Mouse (Mus musculus) hindbrain, embryonic 15.5 days (tissue): ENCODE measurements at regions not wholly inside any gene's neighbourhood (a gene's known extent, or its start where the extent isn't known, plus 50 kb on each side); places are given as distances from the start of the nearest gene placed in this dataset.
"Not testable (repeated sequence)": the region's sequence is repeated elsewhere in the genome, so short reads cannot be mapped to it uniquely, and the experiment has no call there.

Experiments
- ATAC-seq: fragments of 200-750 bp; cut with Nextera tagmentation; 2 replicates; pipeline ENCODE4 v1.8.0; 2017; ENCODE audit warnings: low read depth, moderate number of reproducible peaks, moderate TSS enrichment; ENCODE audit not compliant: low FRiP score
- H3K27ac ChIP-seq: fragments of 300-500 bp; sonication (generic); replicated peaks from 2 replicates; pipeline ENCODE4 v1.5.1; 2015; ENCODE audit warnings: mild to moderate bottlenecking, inconsistent platforms
- H3K27me3 ChIP-seq: fragments of 300-500 bp; sonication (generic); 2 replicates; pipeline ENCODE4 v1.6.1; 2015; ENCODE audit warnings: control low read depth, inconsistent platforms
- H3K36me3 ChIP-seq: fragments of 300-500 bp; sonication (generic); 2 replicates; pipeline ENCODE4 v1.6.1; 2015; ENCODE audit warnings: control low read depth, inconsistent platforms
- H3K4me1 ChIP-seq: fragments of 300-500 bp; sonication (generic); replicated peaks from 2 replicates; pipeline ENCODE4 v1.6.1; 2015; ENCODE audit warnings: control low read depth, inconsistent platforms
- H3K4me2 ChIP-seq: fragments of 300-500 bp; sonication (generic); 2 replicates; pipeline ENCODE4 v1.6.1; 2015; ENCODE audit warnings: moderate library complexity, mild to moderate bottlenecking, inconsistent platforms
- H3K4me3 ChIP-seq: fragments of 300-500 bp; sonication (generic); 2 replicates; pipeline ENCODE4 v1.5.1; 2015; ENCODE audit warnings: mild to moderate bottlenecking, inconsistent platforms
- H3K9ac ChIP-seq: fragments of 300-500 bp; sonication (generic); 2 replicates; pipeline ENCODE4 v1.6.1; 2015; ENCODE audit warnings: inconsistent platforms
- H3K9me3 ChIP-seq: fragments of 300-500 bp; sonication (generic); 2 replicates; pipeline ENCODE4 v1.6.1; 2016; ENCODE audit warnings: control low read depth, inconsistent platforms
- WGBS: fragments of 180-500 bp; shearing (Covaris S2); methylation state at CpG from one replicate; pipeline ENCODE4 v1.1.7; 2015; 5-methylcytosine and 5-hydroxymethylcytosine counted together

DNA sequence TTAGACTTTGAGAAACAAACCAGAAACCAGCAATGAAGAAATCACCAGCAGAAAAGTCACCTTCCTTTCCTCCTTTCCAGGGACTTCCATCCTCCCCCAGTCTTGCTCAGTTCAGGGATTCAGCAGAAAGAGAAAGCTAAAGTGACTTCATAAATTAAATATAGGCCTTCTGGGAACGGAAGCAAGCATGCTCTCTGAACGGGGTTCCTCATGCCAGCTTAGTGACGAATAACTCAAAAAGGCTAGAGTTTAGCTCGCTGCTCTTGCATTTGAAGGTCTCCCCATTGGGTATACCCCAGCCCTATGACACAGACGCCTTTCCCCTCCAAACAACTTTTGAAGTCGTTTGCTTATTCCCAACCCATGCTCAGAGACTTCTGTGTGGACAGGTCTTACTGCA, 252.8 kb downstream of the Fgf9 start:
- Histone ChIP-seq H3K9me3 (no peaks in the 10 kb centered on the region), H3K27ac (no peak overlapping the region), H3K36me3 (no peaks in the 10 kb centered on the region), H3K4me1 (no peaks in the 10 kb centered on the region), H3K4me3 (no peak overlapping the region), H3K4me2 (no peak overlapping the region), H3K9ac (no peak overlapping the region), H3K27me3 (no peaks in the 10 kb centered on the region)
- ATAC-seq = no peak
- WGBS = 87% methylated on average over 6 of the region's 6 CpGs

DNA sequence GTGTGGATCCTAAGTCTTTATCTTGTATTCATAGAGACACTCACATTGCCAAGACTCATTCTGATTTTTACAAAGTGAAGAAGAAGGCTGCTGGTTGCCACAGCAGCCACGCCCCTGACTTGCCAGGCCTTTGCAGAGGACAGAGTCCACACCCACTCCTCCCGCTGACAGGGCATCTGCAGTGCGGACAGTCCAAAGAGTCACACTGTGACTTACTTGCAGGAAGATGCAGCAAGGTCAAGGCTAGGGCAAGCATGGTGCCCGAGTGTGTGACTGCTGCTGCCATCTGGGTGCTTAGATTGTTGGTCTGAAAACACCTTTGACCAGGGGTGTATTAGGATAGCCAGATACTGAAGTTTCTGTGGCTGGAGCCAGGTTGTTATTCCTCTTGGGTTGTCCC, 252.1 kb downstream of the Fgf9 start:
- no peak for ATAC-seq
- Histone ChIP-seq H3K4me3 (no peak overlapping the region), H3K36me3 (no peaks in the 10 kb centered on the region), H3K4me1 (no peaks in the 10 kb centered on the region), H3K4me2 (no peak overlapping the region), H3K27ac (no peak overlapping the region), H3K9me3 (no peaks in the 10 kb centered on the region), H3K27me3 (no peaks in the 10 kb centered on the region), H3K9ac (no peak overlapping the region)
- WGBS = 58% methylated on average over 4 of the region's 4 CpGs

DNA sequence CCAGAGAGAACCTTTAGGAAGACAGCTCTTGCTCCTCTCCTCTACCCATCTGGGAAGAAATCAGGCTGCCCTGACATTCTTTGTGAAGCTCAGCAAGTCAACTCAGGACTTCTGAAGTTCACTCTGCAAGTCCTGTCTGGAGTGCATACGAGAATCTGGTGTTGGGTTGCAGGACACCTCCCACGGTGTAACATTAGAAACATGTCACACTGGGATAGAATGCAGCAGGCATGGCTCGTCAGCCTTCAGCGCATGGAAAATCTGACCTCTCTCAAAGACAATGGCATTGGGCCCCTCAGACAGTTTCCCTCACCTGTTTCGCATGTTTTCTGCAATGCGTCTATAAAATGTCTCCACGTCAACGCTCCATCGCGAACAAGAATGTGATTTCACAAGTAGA, 251.5 kb downstream of the Fgf9 start:
- 64% methylated on average over 10 of the region's 10 CpGs for WGBS
- Histone ChIP-seq H3K4me2 (no peak overlapping the region), H3K27me3 (no peaks in the 10 kb centered on the region), H3K9me3 (no peaks in the 10 kb centered on the region), H3K27ac (no peak overlapping the region), H3K4me1 (no peaks in the 10 kb centered on the region), H3K36me3 (no peaks in the 10 kb centered on the region), H3K4me3 (no peak overlapping the region), H3K9ac (no peak overlapping the region)
- no peak for ATAC-seq

DNA sequence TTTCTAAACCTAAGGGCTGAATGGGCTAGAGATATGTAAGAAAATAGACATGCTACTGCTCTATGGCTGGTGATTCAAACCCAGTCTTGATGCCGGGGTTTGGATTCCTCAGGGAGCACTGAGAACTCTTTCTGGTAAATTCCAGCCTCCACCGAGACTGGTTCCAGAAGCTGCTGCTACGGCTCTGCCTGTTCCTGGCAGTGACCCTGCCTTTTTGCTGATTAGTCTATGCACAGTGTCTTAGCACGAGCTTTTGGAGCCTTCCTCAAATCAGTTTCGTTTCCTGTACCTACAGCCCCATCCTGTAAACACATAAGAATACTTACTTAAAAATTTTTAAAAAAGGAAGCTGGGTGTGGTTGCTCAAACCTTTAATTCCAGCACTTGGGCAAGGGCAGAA, 250.9 kb downstream of the Fgf9 start:
- 84% methylated on average over 5 of the region's 5 CpGs for WGBS
- Histone ChIP-seq H3K27me3 (no peaks in the 10 kb centered on the region), H3K9ac (no peak overlapping the region), H3K9me3 (no peaks in the 10 kb centered on the region), H3K36me3 (no peaks in the 10 kb centered on the region), H3K27ac (no peak overlapping the region), H3K4me1 (no peaks in the 10 kb centered on the region), H3K4me3 (no peak overlapping the region), H3K4me2 (no peak overlapping the region)
- no peak for ATAC-seq

DNA sequence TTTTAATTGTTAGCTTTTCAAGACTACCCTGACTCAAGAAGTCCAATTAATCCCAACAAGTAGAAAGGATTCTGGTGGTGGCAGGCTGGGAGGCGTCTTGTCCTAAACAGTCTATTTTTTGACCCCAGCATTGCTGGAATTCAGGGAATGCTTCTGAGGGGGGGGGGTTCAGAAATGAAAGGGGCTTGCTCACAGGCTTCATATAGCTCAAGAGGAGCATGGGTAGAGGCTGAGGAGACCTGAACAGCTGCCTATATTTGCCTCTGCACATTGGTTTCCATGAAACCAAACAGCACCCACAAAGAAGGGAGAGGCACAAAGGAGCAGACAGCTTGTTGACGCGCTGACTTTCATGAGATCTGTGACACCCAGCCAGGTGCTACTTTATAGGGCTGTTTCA, 247.3 kb downstream of the Fgf9 start:
- Histone ChIP-seq H3K4me3 (no peak overlapping the region), H3K27ac (no peak overlapping the region), H3K27me3 (no peaks in the 10 kb centered on the region), H3K36me3 (no peaks in the 10 kb centered on the region), H3K9me3 (no peaks in the 10 kb centered on the region), H3K4me1 (no peaks in the 10 kb centered on the region), H3K9ac (no peak overlapping the region), H3K4me2 (no peak overlapping the region)
- no peak for ATAC-seq
- WGBS = 91% methylated on average over 3 of the region's 3 CpGs

DNA sequence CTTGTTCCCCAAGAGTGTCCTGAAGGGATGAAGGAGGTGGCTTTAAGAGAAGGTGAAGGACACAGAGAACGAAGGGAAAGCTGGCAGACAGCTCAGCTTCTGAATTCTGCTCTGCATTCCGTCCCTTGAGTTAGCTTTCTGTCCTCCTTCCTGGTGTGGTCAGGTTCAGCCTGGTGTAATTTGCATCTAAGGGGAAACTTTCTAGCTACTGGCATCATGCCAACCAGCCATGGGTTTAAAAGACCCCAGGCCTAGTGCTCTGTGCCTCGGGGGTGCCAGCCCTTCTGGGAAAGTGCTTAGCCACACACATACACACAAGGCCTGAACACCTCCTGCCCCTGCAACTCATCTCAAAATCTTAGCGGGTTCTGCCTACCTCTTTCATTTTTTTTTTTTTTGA, 246.9 kb downstream of the Fgf9 start:
- Histone ChIP-seq H3K4me2 (no peak overlapping the region), H3K4me1 (no peaks in the 10 kb centered on the region), H3K9me3 (no peaks in the 10 kb centered on the region), H3K36me3 (no peaks in the 10 kb centered on the region), H3K27me3 (no peaks in the 10 kb centered on the region), H3K27ac (no peak overlapping the region), H3K4me3 (no peak overlapping the region), H3K9ac (no peak overlapping the region)
- ATAC-seq = no peak
- 61% methylated on average over 4 of the region's 4 CpGs for WGBS

DNA sequence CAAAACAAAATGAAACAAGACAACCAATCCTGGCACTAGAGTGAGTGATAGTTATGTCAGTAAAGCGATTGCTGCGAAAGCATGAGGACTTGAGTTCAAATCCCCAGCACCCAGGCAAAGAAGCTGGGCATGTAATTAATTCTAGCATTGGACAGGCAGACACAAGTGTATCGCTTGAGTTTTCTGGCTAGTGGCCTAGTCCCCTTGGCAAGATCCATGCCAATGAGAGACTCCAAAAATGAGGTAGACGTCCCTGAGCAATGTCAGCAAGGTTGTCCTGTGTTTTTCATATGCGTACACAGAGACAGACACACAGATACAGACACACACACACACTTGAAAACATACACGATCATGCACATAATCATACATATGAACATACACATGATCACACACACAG, 237.3 kb downstream of the Fgf9 start:
- Histone ChIP-seq H3K9me3 (no peaks in the 10 kb centered on the region), H3K9ac (no peak overlapping the region), H3K4me1 (no peaks in the 10 kb centered on the region), H3K36me3 (no peaks in the 10 kb centered on the region), H3K27me3 (no peaks in the 10 kb centered on the region), H3K4me3 (no peak overlapping the region), H3K4me2 (no peak overlapping the region), H3K27ac (no peak overlapping the region)
- ATAC-seq = no peak
- WGBS = 90% methylated on average over 6 of the region's 6 CpGs

DNA sequence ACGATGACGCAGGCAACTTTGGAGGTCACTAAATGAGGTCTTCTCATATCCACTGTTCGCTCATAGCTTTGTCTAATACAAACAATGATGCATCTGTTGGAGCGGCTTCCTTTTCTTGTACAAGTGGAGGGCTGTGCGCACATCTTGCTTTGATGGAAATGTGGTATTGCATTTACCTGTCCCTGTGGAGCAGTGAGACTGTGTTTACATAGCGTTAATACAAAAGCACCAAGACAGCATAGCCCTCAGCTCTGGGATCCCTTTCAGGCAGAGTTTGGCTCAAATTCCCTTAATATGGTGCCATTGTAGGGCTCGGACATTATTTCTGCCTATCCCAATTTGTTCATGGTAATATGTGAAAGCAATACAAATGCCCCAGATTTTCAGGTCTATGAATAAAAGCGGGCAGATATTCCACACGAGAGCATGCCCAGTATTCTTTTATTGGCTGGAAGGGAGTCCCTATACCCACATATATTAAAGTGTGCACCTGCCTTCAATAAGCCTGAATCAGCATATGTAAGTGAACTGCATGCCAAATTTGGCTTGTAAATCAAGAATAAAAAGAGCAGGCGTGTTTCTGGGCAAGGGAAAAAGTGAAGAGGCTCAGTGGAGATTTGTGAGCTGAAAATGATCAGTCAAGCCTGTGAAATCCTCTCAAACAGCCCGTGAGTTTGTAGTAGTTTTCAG, 236.6 kb downstream of the Fgf9 start:
- no peaks in the 10 kb centered on the region for H3K27me3 ChIP-seq
- ATAC-seq = no peak
- H3K36me3 ChIP-seq = no peaks in the 10 kb centered on the region
- no peak overlapping the region for H3K9ac ChIP-seq
- H3K4me1 ChIP-seq = no peaks in the 10 kb centered on the region
- no peaks in the 10 kb centered on the region for H3K9me3 ChIP-seq
- 79% methylated on average over 11 of the region's 11 CpGs for WGBS
- H3K4me2 ChIP-seq = no peak overlapping the region
- no peak overlapping the region for H3K27ac ChIP-seq
- no peak overlapping the region for H3K4me3 ChIP-seq

DNA sequence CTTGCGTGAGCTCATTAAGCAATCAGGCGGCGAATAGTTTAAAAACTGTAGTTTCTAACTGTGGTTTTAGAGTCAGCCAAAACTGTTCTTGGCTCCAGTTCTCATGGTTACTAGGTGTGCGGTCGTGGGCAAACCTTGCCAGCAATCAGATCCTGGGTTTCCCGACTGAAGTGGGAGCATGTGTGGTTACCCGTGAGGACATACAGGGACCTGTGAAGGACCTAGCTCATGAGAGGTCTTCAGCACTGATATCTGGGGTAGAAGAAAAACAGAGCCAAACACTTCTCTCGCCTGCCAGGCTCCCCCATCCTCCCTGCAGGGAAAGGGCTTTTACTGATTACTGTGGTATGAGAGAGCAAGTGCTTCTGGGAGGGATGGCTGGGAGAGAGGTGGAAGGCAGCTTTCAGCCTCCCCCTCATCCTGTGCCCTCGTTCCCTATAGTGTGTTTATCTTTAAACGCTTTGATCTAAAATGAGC, 230.1 kb downstream of the Fgf9 start:
- Histone ChIP-seq H3K27ac (no peak overlapping the region), H3K9me3 (no peaks in the 10 kb centered on the region), H3K27me3 (no peaks in the 10 kb centered on the region), H3K9ac (no peak overlapping the region), H3K4me3 (no peak overlapping the region), H3K4me1 (no peaks in the 10 kb centered on the region), H3K4me2 (no peak overlapping the region), H3K36me3 (no peaks in the 10 kb centered on the region)
- ATAC-seq = no peak
- 82% methylated on average over 10 of the region's 10 CpGs for WGBS

DNA sequence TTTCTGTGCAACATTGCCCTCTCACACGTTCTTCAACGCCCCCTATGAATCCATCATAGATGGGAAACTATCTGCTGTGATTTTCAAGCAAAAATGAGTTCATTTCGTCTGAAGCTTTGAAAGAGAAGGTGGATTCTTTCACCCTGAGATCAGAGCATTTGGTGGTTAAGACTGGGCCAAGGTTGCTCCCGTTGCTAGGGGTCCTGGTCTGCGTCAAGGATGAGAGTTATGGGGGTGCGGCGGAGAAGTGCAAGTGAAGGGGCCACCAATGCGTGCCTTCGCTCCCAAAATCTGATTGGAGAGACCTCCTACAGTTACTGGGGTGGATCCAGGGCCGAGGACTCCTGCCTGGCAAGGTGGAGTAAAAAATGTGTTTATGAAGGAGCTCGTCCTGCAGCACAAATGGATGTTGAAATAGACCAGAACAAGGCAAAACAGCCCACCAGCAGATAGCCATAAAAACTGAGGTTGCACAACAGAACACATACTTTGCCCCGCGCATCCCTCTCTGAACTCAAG, 215.7 kb downstream of the Fgf9 start:
- H3K9me3 ChIP-seq = no peaks in the 10 kb centered on the region
- no peak for ATAC-seq
- 83% methylated on average over 13 of the region's 13 CpGs for WGBS
- H3K4me2 ChIP-seq = no peak overlapping the region
- H3K27me3 ChIP-seq = no peaks in the 10 kb centered on the region
- no peak overlapping the region for H3K9ac ChIP-seq
- H3K4me1 ChIP-seq = no peaks in the 10 kb centered on the region
- H3K36me3 ChIP-seq = no peaks in the 10 kb centered on the region
- H3K27ac ChIP-seq = no peak overlapping the region
- H3K4me3 ChIP-seq = no peak overlapping the region

DNA sequence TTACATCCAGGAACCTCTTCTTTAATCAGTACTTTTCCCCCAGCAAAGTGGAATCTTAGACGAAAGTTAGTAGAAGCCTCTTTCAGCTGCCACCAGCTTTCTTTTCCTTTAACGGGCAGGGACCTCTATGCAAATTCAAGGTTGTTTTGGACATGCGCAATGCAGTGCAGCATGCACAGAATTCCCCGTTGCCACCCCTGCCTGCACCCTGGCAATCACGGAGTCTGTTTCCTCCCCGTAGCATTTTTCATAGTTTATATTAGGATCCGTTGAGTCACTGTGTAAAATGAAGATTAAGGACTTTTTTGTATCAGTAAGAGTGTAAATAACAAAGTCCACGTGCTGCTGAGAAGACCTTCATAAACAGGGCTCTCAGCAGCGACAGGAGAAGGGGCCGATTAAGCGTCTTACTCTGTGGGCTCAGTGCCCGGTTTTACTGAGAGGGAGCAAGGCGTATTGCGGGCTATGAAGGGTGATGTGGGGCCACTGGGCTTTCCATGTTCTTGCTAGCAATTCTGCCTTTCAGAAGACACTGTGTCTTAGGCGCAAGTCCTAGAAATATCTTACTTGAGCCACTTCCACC, 212.5 kb downstream of the Fgf9 start:
- Histone ChIP-seq H3K27me3 (no peaks in the 10 kb centered on the region), H3K36me3 (no peaks in the 10 kb centered on the region), H3K4me1 (no peaks in the 10 kb centered on the region), H3K27ac (no peak overlapping the region), H3K9me3 (no peaks in the 10 kb centered on the region), H3K4me2 (peak overlapping the region; percentile 21; the same call in 1 of the 2 replicates), H3K9ac (no peak overlapping the region), H3K4me3 (no peak overlapping the region; the same call in 1 of the 2 replicates)
- no peak for ATAC-seq
- WGBS = 68% methylated on average over 15 of the region's 15 CpGs

DNA sequence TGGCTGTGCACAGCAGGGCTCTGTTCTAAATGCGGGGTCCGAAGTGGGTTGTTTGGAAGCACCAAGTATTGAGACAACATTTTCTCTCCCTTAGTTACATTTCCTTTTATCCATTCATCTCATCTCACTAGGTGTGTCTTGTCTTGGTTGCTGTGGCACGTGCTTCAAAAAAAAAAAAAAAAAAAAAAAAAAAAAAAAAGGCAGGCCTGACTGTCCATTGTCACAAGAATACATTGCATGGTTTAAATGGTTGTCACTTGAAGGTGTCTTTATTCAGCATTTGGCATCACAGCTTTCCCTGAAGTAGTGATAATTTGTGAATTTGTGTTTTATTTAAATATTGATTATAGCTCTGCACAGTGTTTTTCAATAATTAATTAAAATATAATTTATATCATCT, 211.9 kb downstream of the Fgf9 start:
- H3K4me1 ChIP-seq = no peaks in the 10 kb centered on the region
- no peak overlapping the region for H3K4me3 ChIP-seq
- WGBS = 69% methylated on average over 3 of the region's 3 CpGs
- H3K36me3 ChIP-seq = no peaks in the 10 kb centered on the region
- H3K9me3 ChIP-seq = no peaks in the 10 kb centered on the region
- H3K9ac ChIP-seq = no peak overlapping the region
- H3K27ac ChIP-seq = no peak overlapping the region
- no peaks in the 10 kb centered on the region for H3K27me3 ChIP-seq
- ATAC-seq = no peak
- H3K4me2 ChIP-seq = no peak overlapping the region

DNA sequence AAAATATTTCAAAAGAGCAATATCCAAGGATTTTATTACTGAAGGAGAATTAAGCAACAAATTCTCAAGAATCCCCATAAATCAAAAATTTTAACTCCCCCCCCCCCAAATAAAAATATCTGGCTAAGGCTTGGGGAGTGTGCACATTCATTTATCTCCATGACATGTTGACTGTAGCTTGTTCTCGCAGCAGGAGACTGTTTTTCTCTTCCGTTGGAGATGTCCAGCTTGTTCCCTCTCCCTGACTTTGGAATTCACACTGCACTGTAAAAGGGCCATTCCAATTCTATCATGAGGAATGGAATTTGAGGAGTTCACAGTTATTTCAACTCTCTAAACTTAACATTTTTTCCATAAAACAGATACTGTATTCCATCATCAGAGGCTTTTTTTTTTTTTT, 204.1 kb downstream of the Fgf9 start:
- H3K4me3 ChIP-seq, H3K4me1 ChIP-seq, H3K9ac ChIP-seq, H3K36me3 ChIP-seq, ATAC-seq, H3K9me3 ChIP-seq, H3K4me2 ChIP-seq, H3K27ac ChIP-seq, H3K27me3 ChIP-seq: not testable (repeated sequence)
- 80% methylated on average over 2 of the region's 2 CpGs for WGBS
